Mouse (Mus musculus): ENCODE results near the gene Zeb2. TPM values are rescaled to one million over a fixed set of nuclear protein-coding genes. Genes with fewer than 3 reads are reported as not detected.
"Not testable (repeated sequence)": the region's sequence is repeated elsewhere in the genome, so short reads cannot be mapped to it uniquely, and the experiment has no call there.

Zeb2 gene
- polyA plus RNA-seq, 1 experiment from 2014 or later: 31.5 TPM

DNA sequence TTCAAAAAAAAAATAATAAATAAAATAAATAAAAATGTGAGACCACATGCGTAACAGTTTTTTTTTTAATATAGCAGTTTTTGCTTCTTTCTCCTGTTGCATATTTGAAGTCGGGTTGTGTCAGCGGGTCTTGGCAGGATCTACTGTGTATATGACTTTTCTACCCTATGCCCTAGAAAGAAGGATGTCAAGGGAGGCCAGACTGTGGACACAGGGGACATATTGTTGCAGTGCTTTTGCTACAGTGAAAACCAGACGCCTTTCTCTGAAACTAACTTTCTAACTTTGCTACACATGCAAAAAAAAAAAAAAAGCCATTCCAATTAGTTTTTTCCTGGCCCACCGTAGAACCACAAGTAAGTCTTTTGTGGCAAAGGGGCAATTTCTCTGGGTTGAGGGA is 6.3 kb upstream of the Zeb2 start:
- Histone ChIP-seq H3K27ac (no peak overlapping the region), H3K27me3 (replicated peaks) (no peaks in the 10 kb centered on the region), H3K4me1 (no peaks in the 10 kb centered on the region), H3K36me3 (replicated peaks) (no peaks in the 10 kb centered on the region), H3K9me3 (no peaks in the 10 kb centered on the region), H3K4me2 (no peak overlapping the region), H3K9ac (no peak overlapping the region), H3K4me3 (no peak overlapping the region)
- ATAC-seq (replicated peaks): no peak
- WGBS: 80% methylated on average over 5 of the region's 5 CpGs

DNA sequence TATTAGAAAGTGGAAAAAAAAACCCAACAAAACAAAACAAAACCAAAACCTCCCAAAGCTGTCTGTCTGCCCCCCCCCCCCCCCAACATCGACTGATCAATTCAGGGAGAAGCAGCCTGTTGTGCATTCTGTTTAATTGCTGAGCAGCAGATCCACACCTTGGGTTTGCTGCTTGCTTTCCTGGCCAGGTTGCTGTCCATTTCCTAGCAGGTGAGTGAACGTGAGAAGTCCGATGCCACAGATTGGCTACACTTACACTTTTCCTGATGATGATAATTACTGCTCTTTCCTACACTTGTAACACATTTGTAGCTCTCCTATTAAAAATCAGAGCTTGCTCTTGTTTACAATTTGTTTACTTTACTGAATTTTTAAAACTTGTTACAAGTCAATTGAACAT is 926 bp upstream of the Zeb2 start:
- Histone ChIP-seq H3K36me3 (replicated peaks) (no peaks in the 10 kb centered on the region), H3K4me1 (peaks cover 35% of the 10 kb centered on the region), H3K27me3 (replicated peaks) (no peaks in the 10 kb centered on the region), H3K9me3 (no peaks in the 10 kb centered on the region), H3K9ac (no peak overlapping the region), H3K27ac (no peak overlapping the region), H3K4me2 (no peak overlapping the region), H3K4me3 (no peak overlapping the region)
- no peak for ATAC-seq (replicated peaks)
- 38% methylated on average over 3 of the region's 3 CpGs for WGBS

DNA sequence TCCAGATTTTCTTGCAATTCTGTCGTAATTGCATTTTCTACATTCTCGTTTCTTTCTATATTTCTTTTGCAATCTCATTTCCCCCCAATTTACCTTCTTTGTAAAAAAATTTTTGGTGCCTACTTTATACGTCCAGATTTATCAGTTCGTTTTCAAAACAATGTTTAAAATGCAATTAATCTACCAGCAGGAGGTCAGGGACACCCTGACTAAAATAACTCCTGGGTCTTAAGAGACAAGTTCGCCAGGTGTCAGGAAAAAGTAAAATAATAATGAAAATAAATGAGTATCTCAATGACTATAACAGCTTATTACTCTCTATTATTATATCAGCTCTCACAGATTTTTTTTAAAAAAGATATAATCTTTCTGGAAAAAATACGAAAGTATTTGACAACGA is 397 bp upstream of the Zeb2 start:
- 21% methylated on average over 7 of the region's 7 CpGs for WGBS
- Histone ChIP-seq H3K9me3 (no peaks in the 10 kb centered on the region), H3K4me2 (peak overlapping the region; percentile 84), H3K9ac (peak overlapping the region; percentile 56; the same call in 1 of the 2 replicates), H3K4me3 (peak overlapping the region; percentile 44), H3K4me1 (peaks cover 35% of the 10 kb centered on the region), H3K27me3 (replicated peaks) (no peaks in the 10 kb centered on the region), H3K27ac (peak overlapping the region; percentile 79), H3K36me3 (replicated peaks) (no peaks in the 10 kb centered on the region)
- ATAC-seq (replicated peaks): no peak

DNA sequence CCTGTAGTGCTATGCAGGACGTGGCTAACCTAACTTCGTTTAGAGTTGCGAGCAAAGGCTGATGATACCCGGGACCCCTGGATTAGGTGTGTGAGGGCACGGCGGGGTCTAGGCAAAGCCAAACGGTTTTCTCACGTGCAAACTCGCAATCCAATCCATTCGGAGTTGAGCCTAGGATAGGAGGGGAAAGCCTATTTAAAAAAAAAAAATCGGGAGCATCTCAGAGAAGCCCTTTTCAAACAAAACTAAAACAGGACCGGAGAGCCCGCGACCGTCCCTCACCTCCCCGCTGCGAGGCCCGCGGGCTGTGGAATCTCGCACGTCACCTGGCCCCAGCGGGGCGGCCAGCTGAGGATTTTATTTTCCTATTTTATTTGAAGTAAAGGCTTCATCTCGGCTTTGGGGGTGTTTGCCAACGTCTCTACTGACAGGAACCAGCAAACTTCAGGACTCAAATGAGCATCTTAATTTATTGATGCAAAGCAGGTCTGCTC is 617 bp downstream of the Zeb2 start:
- Histone ChIP-seq H3K9ac (peak overlapping the region; percentile 56), H3K4me2 (peak overlapping the region; percentile 84), H3K4me3 (peak overlapping the region; percentile 44), H3K27ac (peak overlapping the region; percentile 79), H3K4me1 (peaks cover 35% of the 10 kb centered on the region), H3K36me3 (replicated peaks) (no peaks in the 10 kb centered on the region), H3K27me3 (replicated peaks) (no peaks in the 10 kb centered on the region), H3K9me3 (no peaks in the 10 kb centered on the region)
- ATAC-seq (replicated peaks): 0 out of 2 replicates have a peak, but pooled peaks have one; percentile 12
- under 1% methylated on average over 25 of the region's 25 CpGs for WGBS

DNA sequence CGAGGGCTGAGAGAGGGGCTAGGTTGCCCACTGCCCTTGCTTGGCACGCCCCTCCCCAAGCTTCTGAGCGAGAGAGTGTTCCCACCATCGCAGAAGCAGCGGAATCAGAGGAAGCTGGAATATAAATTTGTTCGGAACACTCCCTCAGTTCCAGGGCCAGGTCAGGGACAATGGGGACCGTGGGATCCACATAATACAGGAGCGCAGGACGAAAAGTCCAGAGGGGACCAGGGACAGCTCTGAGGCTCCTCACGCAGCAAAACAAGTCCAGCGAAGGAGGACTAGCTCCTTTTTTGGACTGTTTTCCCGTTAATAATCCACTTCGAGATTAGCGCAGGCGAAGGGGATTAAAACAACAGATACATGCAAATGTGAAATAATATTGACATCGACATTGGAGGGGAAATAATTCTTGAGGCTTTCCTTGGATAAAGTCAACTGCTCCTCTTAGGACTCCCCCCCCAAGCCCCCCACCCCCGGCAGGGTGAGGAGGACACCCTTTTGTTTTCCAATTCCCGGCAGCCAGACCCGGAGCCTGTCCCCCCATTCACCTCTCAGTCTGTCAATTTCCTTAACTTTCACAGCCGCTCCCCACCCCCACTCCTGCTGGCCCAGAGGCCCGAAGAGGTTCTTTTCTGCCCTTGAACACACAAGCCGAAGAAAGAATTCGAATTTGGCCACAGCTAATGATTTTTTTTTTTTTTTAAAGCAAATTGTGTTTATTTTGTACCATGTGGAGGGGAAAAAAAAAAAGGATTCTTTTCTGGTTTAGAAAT is 1.3 kb downstream of the Zeb2 start:
- H3K4me2 ChIP-seq: peak overlapping the region; percentile 84
- peaks cover 37% of the 10 kb centered on the region for H3K4me1 ChIP-seq
- H3K4me3 ChIP-seq: peak overlapping the region; percentile 44
- no peak for ATAC-seq (replicated peaks)
- H3K27ac ChIP-seq: peak overlapping the region; percentile 79
- no peaks in the 10 kb centered on the region for H3K27me3 ChIP-seq (replicated peaks)
- peak overlapping the region; percentile 56; the same call in 1 of the 2 replicates for H3K9ac ChIP-seq
- under 1% methylated on average over 23 of the region's 23 CpGs for WGBS
- no peaks in the 10 kb centered on the region for H3K9me3 ChIP-seq
- H3K36me3 ChIP-seq (replicated peaks): no peaks in the 10 kb centered on the region

DNA sequence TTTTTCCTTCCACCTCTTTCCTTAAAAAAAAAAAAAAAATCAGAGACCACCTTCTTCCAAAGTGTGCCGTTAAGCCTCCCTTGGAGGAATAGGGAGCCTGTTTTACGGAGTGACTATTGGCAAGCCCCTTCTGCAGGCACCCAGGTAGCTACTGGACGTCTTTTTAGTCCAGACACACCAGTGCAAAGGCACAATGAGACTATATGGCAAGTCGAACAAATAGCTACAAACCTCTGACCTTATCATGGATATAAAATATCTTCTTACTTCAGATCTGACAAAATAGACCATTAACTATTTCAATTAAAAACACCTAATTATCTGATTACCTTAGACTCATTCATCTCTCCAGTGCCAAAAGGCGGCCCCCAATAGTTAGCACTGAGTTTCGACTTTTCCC is 2.0 kb downstream of the Zeb2 start:
- ATAC-seq (replicated peaks): no peak
- Histone ChIP-seq H3K4me3 (peak overlapping the region; percentile 44), H3K27ac (0 out of 2 replicates have a peak overlapping the region, but pooled peaks have one; percentile 45), H3K36me3 (replicated peaks) (no peaks in the 10 kb centered on the region), H3K4me2 (peak overlapping the region; percentile 84), H3K9ac (no peak overlapping the region; the same call in 1 of the 2 replicates), H3K4me1 (peaks cover 43% of the 10 kb centered on the region), H3K27me3 (replicated peaks) (no peaks in the 10 kb centered on the region), H3K9me3 (no peaks in the 10 kb centered on the region)
- 6% methylated on average over 6 of the region's 6 CpGs for WGBS

DNA sequence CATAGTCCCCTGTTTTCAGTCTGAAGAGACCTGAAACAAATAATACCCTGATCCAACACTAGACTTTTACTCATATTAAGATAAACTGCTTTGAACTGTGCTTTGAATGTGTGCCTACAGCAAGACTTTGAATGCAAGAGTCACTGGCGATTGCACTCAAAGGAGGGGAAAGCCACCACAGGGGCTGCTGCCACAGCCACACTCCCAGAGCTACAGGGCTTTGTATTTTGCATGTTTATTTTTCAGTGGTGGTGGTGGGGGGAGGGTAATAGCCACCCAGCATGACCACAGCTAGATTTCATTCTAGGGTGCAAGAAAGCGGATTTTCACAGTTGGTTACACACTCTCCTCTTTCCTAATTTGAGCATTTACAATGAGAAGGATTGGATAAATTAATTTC is 2.6 kb downstream of the Zeb2 start:
- peak overlapping the region; percentile 8; the same call in 1 of the 2 replicates for H3K27ac ChIP-seq
- 24% methylated on average over 2 of the region's 2 CpGs for WGBS
- no peak overlapping the region for H3K4me3 ChIP-seq
- no peak overlapping the region for H3K9ac ChIP-seq
- no peaks in the 10 kb centered on the region for H3K9me3 ChIP-seq
- peaks cover 47% of the 10 kb centered on the region for H3K4me1 ChIP-seq
- ATAC-seq (replicated peaks): no peak
- no peaks in the 10 kb centered on the region for H3K27me3 ChIP-seq (replicated peaks)
- peak overlapping the region; percentile 84; the same call in 1 of the 2 replicates for H3K4me2 ChIP-seq
- no peaks in the 10 kb centered on the region for H3K36me3 ChIP-seq (replicated peaks)

DNA sequence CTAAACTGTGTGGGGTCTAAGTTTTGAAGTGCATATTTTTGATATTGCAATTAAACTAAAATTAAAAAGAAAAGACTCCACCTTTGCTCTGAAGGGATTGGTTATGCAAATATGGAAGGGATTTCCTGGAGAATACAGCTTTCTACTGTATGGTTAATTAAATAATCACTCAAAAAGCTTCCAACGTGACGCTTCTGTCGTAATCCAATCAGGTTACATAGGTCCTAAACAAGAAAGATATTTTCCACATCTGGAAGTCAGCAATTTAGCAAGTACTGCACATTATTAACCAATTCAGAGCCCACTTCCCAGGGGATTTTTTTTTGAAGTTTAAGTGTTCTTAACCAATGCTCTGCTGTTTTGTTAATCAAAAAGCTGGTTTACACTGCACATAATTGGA is 3.3 kb downstream of the Zeb2 start:
- H3K9me3 ChIP-seq: no peaks in the 10 kb centered on the region
- H3K4me1 ChIP-seq: peaks cover 47% of the 10 kb centered on the region
- no peaks in the 10 kb centered on the region for H3K36me3 ChIP-seq (replicated peaks)
- 21% methylated on average over 3 of the region's 3 CpGs for WGBS
- peak overlapping the region; percentile 62 for H3K4me2 ChIP-seq
- no peak overlapping the region for H3K9ac ChIP-seq
- H3K27me3 ChIP-seq (replicated peaks): no peaks in the 10 kb centered on the region
- peak overlapping the region; percentile 65; the same call in 1 of the 2 replicates for H3K27ac ChIP-seq
- H3K4me3 ChIP-seq: no peak overlapping the region
- no peak for ATAC-seq (replicated peaks)

DNA sequence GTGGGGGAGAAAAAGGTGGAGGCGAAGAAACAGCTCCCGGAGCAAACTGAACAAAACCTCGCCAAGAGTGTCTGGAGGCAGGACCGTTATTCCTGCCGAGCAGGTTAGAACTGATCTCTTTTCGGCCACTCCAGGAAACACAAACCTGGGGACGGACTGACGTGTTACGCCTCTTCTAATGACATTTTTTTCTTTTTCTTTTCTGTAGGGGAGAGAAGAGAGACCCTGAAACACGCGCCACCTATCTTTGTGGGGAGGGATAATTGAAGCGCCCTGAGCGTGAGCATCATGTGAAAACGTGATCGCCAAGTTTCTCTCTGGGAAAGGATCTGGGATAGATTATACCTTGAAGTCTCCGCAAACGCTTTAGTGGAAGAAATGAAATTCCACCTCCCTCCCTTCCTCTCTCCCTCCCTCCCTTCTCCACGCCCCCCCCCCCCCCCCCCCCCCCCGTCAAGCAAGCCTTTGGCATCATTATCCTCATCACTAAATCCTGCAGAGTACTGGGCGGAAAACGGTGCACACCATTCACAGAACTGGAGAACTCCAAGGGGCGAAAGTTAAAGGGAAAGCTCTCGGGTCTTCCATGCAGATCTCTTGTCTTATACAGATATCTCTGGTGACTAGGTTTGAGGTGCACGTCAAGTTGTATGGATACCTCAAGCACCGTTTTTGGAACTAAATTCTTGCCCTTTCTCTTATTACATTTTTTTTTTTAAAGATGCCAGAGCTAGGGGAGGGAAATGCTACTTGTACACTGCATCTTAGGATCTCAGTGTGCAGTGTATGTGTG is 4.1 kb downstream of the Zeb2 start:
- Histone ChIP-seq H3K27me3 (replicated peaks) (no peaks in the 10 kb centered on the region), H3K4me2 (peak overlapping the region; percentile 62), H3K36me3 (replicated peaks) (no peaks in the 10 kb centered on the region), H3K4me3 (peak overlapping the region; percentile 75), H3K9ac (peak overlapping the region; percentile 42), H3K4me1 (peaks cover 56% of the 10 kb centered on the region), H3K9me3 (no peaks in the 10 kb centered on the region), H3K27ac (peak overlapping the region; percentile 78)
- under 1% methylated on average over 23 of the region's 25 CpGs for WGBS
- ATAC-seq (replicated peaks): no peak

DNA sequence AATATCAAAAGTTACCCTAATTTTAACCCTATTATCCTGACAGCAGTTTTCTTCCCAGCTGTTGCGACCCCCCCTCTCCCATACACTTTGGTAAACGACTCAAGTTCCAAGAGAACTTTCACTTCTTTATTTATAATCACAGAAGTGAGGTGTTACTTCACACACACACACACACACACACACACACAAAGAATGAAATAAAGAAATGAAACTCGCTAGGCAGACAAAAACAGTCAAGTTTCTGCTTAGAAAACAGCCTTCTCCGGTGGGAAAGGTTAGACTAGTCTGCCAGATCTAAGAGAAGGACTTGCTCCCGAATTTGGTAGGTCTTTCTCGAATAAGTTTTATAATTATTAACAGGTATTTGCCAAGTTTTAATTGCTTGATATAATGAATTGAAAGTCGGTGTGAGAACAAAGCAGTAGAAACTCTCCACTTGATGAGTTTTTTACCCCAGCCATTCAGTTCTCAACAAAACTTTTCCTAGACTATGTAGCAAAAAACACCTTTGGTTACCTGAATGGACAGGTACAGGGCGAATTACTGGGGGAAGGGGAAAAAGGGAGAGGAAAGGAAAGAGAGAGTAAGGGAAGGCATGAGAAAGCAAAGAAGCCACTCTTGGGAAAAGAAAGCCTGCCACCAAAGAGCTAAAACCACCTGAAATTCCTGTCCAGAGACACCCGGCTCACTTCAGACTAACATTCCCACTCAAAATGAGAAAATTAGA is 5.0 kb downstream of the Zeb2 start:
- no peaks in the 10 kb centered on the region for H3K9me3 ChIP-seq
- H3K9ac ChIP-seq: peak overlapping the region; percentile 42
- peak overlapping the region; percentile 62 for H3K4me2 ChIP-seq
- H3K27ac ChIP-seq: peak overlapping the region; percentile 78
- peaks cover 53% of the 10 kb centered on the region for H3K4me1 ChIP-seq
- WGBS: 4% methylated on average over 9 of the region's 9 CpGs
- ATAC-seq (replicated peaks): no peak
- H3K36me3 ChIP-seq (replicated peaks): no peaks in the 10 kb centered on the region
- no peaks in the 10 kb centered on the region for H3K27me3 ChIP-seq (replicated peaks)
- H3K4me3 ChIP-seq: peak overlapping the region; percentile 75

DNA sequence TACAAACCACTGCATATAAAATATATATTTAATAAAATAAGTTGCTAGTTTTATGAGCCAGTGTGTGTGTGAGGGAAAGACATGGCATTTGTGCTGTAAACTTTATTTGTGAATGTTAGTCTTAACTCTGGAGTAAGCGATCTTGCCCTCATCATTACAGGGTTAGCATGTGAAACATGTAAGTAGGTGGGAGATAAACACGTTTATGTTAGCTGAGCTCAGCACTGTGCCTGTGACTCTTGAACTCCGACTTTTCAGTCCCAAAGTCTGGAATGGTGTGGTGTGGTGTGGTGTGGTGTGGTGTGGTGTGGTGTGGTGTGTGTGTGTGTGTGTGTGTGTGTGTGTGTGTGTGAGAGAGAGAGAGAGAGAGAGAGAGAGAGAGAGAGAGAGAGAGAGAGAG is 5.6 kb downstream of the Zeb2 start:
- Histone ChIP-seq H3K4me3 (peak overlapping the region; percentile 75), H3K4me1 (peaks cover 51% of the 10 kb centered on the region), H3K4me2 (peak overlapping the region; percentile 94), H3K27ac (peak overlapping the region; percentile 91)
- not testable (repeated sequence) for H3K36me3 ChIP-seq (replicated peaks); H3K9ac ChIP-seq; H3K9me3 ChIP-seq; H3K27me3 ChIP-seq (replicated peaks); ATAC-seq (replicated peaks)
- WGBS: 4% methylated on average over 3 of the region's 3 CpGs

Data from midbrain, embryonic 15.5 days (tissue).